Mouse (Mus musculus): ENCODE measurements around the gene Phactr3.

Gene Phactr3

GRCm38 (mm10) chr2:178247274-178247673 is 128.5 kb downstream of the Phactr3 start:
- DNase-seq (ENCODE audit: extremely low spot score, low spot score): no peak

- peak; percentile 50 for DNase-seq (ENCODE audit: extremely low spot score, low spot score)
Measured at GRCm38 (mm10) chr2:178257117-178257825, 138.5 kb downstream of the Phactr3 start.

- no peak for DNase-seq (ENCODE audit: extremely low spot score, low spot score)
Measured at GRCm38 (mm10) chr2:178257986-178258555, 139.3 kb downstream of the Phactr3 start.

GRCm38 (mm10) chr2:178263055-178263454 is 144.3 kb downstream of the Phactr3 start:
- no peak for DNase-seq (ENCODE audit: extremely low spot score, low spot score)

- DNase-seq (ENCODE audit: extremely low spot score, low spot score): peak; percentile 90
Measured at GRCm38 (mm10) chr2:178264389-178264788, 145.6 kb downstream of the Phactr3 start.

GRCm38 (mm10) chr2:178265454-178265853 is 146.7 kb downstream of the Phactr3 start:
- DNase-seq (ENCODE audit: extremely low spot score, low spot score): no peak

- no peak for DNase-seq (ENCODE audit: extremely low spot score, low spot score)
Measured at GRCm38 (mm10) chr2:178270794-178271193, 152.0 kb downstream of the Phactr3 start.

- DNase-seq (ENCODE audit: extremely low spot score, low spot score): no peak
Measured at GRCm38 (mm10) chr2:178272350-178272749, 153.6 kb downstream of the Phactr3 start.

GRCm38 (mm10) chr2:178274126-178274525 is 155.4 kb downstream of the Phactr3 start:
- DNase-seq (ENCODE audit: extremely low spot score, low spot score): no peak

GRCm38 (mm10) chr2:178277206-178277605 is 158.4 kb downstream of the Phactr3 start:
- peak; percentile 51 for DNase-seq (ENCODE audit: extremely low spot score, low spot score)

- DNase-seq (ENCODE audit: extremely low spot score, low spot score): no peak
Measured at GRCm38 (mm10) chr2:178281183-178281582, 162.4 kb downstream of the Phactr3 start.

GRCm38 (mm10) chr2:178287285-178287684 is 168.5 kb downstream of the Phactr3 start:
- DNase-seq (ENCODE audit: extremely low spot score, low spot score): peak; percentile 24

- DNase-seq (ENCODE audit: extremely low spot score, low spot score): no peak
Measured at GRCm38 (mm10) chr2:178288666-178289065, 169.9 kb downstream of the Phactr3 start.

- peak; percentile 15 for DNase-seq (ENCODE audit: extremely low spot score, low spot score)
Measured at GRCm38 (mm10) chr2:178303453-178304187, 184.8 kb downstream of the Phactr3 start.

GRCm38 (mm10) chr2:178304188-178304529 is 185.4 kb downstream of the Phactr3 start:
- no peak for DNase-seq (ENCODE audit: extremely low spot score, low spot score)

- DNase-seq (ENCODE audit: extremely low spot score, low spot score): no peak
Measured at GRCm38 (mm10) chr2:178304669-178305068, 185.9 kb downstream of the Phactr3 start.

GRCm38 (mm10) chr2:178313539-178313938 is 194.8 kb downstream of the Phactr3 start:
- DNase-seq (ENCODE audit: extremely low spot score, low spot score): no peak

- DNase-seq (ENCODE audit: extremely low spot score, low spot score): no peak
Measured at GRCm38 (mm10) chr2:178316281-178316680, 197.5 kb downstream of the Phactr3 start.

- no peak for DNase-seq (ENCODE audit: extremely low spot score, low spot score)
Measured at GRCm38 (mm10) chr2:178319766-178320165, 201.0 kb downstream of the Phactr3 start.

GRCm38 (mm10) chr2:178321271-178321670 is 202.5 kb downstream of the Phactr3 start:
- no peak for DNase-seq (ENCODE audit: extremely low spot score, low spot score)

- no peak for DNase-seq (ENCODE audit: extremely low spot score, low spot score)
Measured at GRCm38 (mm10) chr2:178324410-178324809, 205.6 kb downstream of the Phactr3 start.

- DNase-seq (ENCODE audit: extremely low spot score, low spot score): no peak
Measured at GRCm38 (mm10) chr2:178324818-178325217, 206.0 kb downstream of the Phactr3 start.
